Mouse (Mus musculus): ENCODE measurements around the gene Pde1a. TPM values are rescaled to one million over a fixed set of nuclear protein-coding genes. Genes with fewer than 3 reads are reported as not detected.

The Pde1a gene
- polyA plus RNA-seq, 1 experiment from 2014 or later, result 3.3 TPM

- Histone ChIP-seq H3K36me3 (ENCODE audit: control insufficient read depth, insufficient read depth) (no peaks in the 10 kb centered on the region), H3K4me1 (ENCODE audit: control insufficient read depth, low read depth, low read length) (no peaks in the 10 kb centered on the region), H3K4me2 (ENCODE audit: low read depth, low read length) (no peak overlapping the region), H3K27me3 (ENCODE audit: control insufficient read depth, insufficient read depth, low read depth, low read length) (no peaks in the 10 kb centered on the region), H3K27ac (ENCODE audit: low read length) (no peak overlapping the region), H3K9me3 (replicated peaks; ENCODE audit: control insufficient read depth, low read length) (no peaks in the 10 kb centered on the region), H3K4me3 (ENCODE audit: low read depth, low read length) (no peak overlapping the region), H3K9ac (ENCODE audit: low read depth, low read length) (no peak overlapping the region)
- ATAC-seq (ENCODE audit: low read depth), result no peak
- 47% methylated on average over 3 of the region's 3 CpGs for WGBS (ENCODE audit: insufficient replicate concordance)
These were observed 59.5 kb downstream of the Pde1a start for GRCm38 (mm10) chr2:80069745-80070144.

DNA sequence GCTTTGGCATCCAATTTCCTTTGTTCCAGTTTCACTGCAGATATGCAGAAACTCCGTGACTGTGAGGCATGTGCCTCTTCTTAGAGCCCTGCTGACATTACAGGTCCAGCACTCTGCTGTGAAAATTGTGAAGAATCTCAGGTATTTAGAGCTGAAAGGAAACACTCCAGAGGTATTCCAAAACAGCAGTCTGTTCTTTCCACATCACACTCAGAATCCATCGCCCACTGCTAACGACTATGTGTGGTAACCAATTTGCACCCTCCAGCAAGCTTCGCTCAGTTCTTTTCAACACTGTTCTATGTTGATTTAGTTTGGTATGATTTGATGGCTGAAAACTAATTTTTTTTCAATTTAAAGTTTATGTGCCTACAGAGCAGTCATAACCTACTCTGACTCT, 62.8 kb downstream of the Pde1a start:
- WGBS (ENCODE audit: insufficient replicate concordance), result 61% methylated on average over 4 of the region's 4 CpGs
- H3K4me2 ChIP-seq (ENCODE audit: low read depth, low read length), result no peak overlapping the region

GRCm38 (mm10) chr2:80056062-80056461, 73.2 kb downstream of the Pde1a start:
- no peak overlapping the region for H3K4me2 ChIP-seq (ENCODE audit: low read depth, low read length)
- no peaks in the 10 kb centered on the region for H3K36me3 ChIP-seq (ENCODE audit: control insufficient read depth, insufficient read depth)
- H3K9me3 ChIP-seq (replicated peaks; ENCODE audit: control insufficient read depth, low read length), result no peaks in the 10 kb centered on the region
- no peak overlapping the region for H3K9ac ChIP-seq (ENCODE audit: low read depth, low read length)
- H3K27me3 ChIP-seq (ENCODE audit: control insufficient read depth, insufficient read depth, low read depth, low read length), result no peaks in the 10 kb centered on the region
- no peak overlapping the region for H3K4me3 ChIP-seq (ENCODE audit: low read depth, low read length)
- H3K4me1 ChIP-seq (ENCODE audit: control insufficient read depth, low read depth, low read length), result no peaks in the 10 kb centered on the region
- ATAC-seq (ENCODE audit: low read depth), result no peak
- no peak overlapping the region for H3K27ac ChIP-seq (ENCODE audit: low read length)

More for the DNA sequence above, 62.8 kb downstream of the Pde1a start:
- Histone ChIP-seq H3K27ac (ENCODE audit: low read length) (no peak overlapping the region), H3K27me3 (ENCODE audit: control insufficient read depth, insufficient read depth, low read depth, low read length) (no peaks in the 10 kb centered on the region), H3K36me3 (ENCODE audit: control insufficient read depth, insufficient read depth) (no peaks in the 10 kb centered on the region), H3K4me3 (ENCODE audit: low read depth, low read length) (no peak overlapping the region), H3K4me1 (ENCODE audit: control insufficient read depth, low read depth, low read length) (no peaks in the 10 kb centered on the region), H3K9me3 (replicated peaks; ENCODE audit: control insufficient read depth, low read length) (no peaks in the 10 kb centered on the region), H3K9ac (ENCODE audit: low read depth, low read length) (no peak overlapping the region)
- ATAC-seq (ENCODE audit: low read depth), result no peak

GRCm38 (mm10) chr2:80054042-80054441, 75.2 kb downstream of the Pde1a start:
- Histone ChIP-seq H3K4me3 (ENCODE audit: low read depth, low read length) (no peak overlapping the region), H3K36me3 (ENCODE audit: control insufficient read depth, insufficient read depth) (no peaks in the 10 kb centered on the region), H3K27me3 (ENCODE audit: control insufficient read depth, insufficient read depth, low read depth, low read length) (no peaks in the 10 kb centered on the region), H3K9ac (ENCODE audit: low read depth, low read length) (no peak overlapping the region), H3K9me3 (replicated peaks; ENCODE audit: control insufficient read depth, low read length) (no peaks in the 10 kb centered on the region), H3K4me2 (ENCODE audit: low read depth, low read length) (no peak overlapping the region), H3K27ac (ENCODE audit: low read length) (no peak overlapping the region), H3K4me1 (ENCODE audit: control insufficient read depth, low read depth, low read length) (no peaks in the 10 kb centered on the region)
- ATAC-seq (ENCODE audit: low read depth), result no peak
- 48% methylated on average over 3 of the region's 3 CpGs for WGBS (ENCODE audit: insufficient replicate concordance)

DNA sequence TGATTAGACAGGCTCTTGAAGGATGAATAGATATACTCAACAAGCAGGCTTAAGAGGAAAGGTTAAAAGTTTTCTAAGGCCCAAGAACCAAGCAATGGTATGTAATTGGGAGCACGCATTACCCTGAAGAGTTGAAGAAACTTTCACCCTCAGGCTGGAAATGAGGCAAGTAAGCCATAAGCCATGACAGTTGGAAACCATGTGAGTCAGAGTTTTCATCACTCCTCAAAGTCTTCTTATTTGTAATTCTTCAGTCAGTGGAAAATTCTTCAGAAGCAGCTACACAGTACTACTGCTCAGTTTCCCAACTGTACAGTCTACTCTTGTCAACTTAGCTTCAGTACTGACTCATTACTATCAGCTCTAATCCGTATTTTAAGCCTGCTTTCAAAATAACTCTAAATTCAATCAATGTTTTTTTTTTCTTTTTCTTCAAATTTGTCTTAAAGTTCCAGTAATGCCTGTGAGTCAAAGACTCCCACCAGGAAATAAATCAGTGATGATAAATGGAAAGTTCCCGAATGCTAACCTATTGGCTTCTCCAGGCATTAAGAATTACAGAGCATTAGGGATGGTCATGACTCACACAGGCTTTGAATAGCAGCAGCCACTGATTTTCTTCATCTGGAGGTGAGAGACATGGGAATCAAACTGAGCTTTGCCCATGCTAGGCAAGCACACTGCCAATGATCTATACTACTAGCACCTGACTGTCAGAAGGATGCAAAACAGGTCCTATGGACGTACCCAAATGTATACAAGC, 82.3 kb downstream of the Pde1a start:
- Histone ChIP-seq H3K27ac (ENCODE audit: low read length) (no peak overlapping the region), H3K9ac (ENCODE audit: low read depth, low read length) (no peak overlapping the region), H3K36me3 (ENCODE audit: control insufficient read depth, insufficient read depth) (no peaks in the 10 kb centered on the region), H3K4me1 (ENCODE audit: control insufficient read depth, low read depth, low read length) (no peaks in the 10 kb centered on the region), H3K27me3 (ENCODE audit: control insufficient read depth, insufficient read depth, low read depth, low read length) (no peaks in the 10 kb centered on the region), H3K4me2 (ENCODE audit: low read depth, low read length) (no peak overlapping the region), H3K9me3 (replicated peaks; ENCODE audit: control insufficient read depth, low read length) (no peaks in the 10 kb centered on the region), H3K4me3 (ENCODE audit: low read depth, low read length) (no peak overlapping the region)
- 54% methylated on average over 4 of the region's 4 CpGs for WGBS (ENCODE audit: insufficient replicate concordance)
- ATAC-seq (ENCODE audit: low read depth), result no peak

DNA sequence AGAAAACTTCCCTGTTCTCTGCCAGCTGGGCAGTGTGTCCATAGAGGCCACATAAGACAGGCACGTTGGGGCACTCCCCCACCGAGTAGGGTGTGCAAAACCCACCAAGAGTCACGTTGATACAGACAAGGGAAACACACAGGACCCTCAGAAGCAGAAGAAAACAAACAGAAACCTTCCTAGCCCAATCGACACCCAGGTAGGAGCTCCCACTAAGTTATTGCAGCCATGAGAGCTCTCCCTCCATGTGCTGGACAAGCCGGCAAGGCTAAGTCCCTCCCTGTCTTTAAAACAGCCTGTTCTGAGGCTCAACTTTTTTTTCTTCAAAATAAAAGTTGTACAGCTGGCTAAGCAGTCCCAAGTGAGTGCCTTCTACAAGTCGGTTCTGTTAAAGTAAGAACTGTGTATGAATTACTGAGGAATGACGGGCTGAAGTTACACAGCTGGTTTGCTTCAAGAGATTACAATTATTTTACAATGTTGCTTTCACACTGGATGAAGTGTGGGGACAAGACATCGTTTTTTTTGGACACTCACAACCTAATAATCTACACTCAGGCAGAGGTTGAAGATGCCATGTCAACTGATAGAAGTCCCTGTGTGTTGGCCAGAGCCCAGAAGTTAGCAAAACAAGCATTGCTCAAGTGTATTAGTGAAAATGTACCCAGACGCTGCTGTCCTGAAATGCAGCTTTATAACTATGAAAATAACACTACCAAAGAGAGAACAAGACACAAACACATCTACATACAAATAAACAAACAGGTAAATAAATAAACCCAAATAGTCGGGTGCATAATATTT, 90.4 kb downstream of the Pde1a start:
- no peak overlapping the region for H3K9ac ChIP-seq (ENCODE audit: low read depth, low read length)
- H3K9me3 ChIP-seq (replicated peaks; ENCODE audit: control insufficient read depth, low read length), result no peaks in the 10 kb centered on the region
- ATAC-seq (ENCODE audit: low read depth), result no peak
- no peaks in the 10 kb centered on the region for H3K27me3 ChIP-seq (ENCODE audit: control insufficient read depth, insufficient read depth, low read depth, low read length)
- no peak overlapping the region for H3K4me3 ChIP-seq (ENCODE audit: low read depth, low read length)
- no peaks in the 10 kb centered on the region for H3K4me1 ChIP-seq (ENCODE audit: control insufficient read depth, low read depth, low read length)
- 43% methylated on average over 10 of the region's 10 CpGs for WGBS (ENCODE audit: insufficient replicate concordance)
- no peak overlapping the region for H3K27ac ChIP-seq (ENCODE audit: low read length)
- no peak overlapping the region for H3K4me2 ChIP-seq (ENCODE audit: low read depth, low read length)
- H3K36me3 ChIP-seq (ENCODE audit: control insufficient read depth, insufficient read depth), result no peaks in the 10 kb centered on the region

- Histone ChIP-seq H3K27ac (ENCODE audit: low read length) (no peak overlapping the region), H3K9me3 (replicated peaks; ENCODE audit: control insufficient read depth, low read length) (no peaks in the 10 kb centered on the region), H3K4me3 (ENCODE audit: low read depth, low read length) (peak overlapping the region; percentile 13; the same call in 1 of the 2 replicates), H3K4me1 (ENCODE audit: control insufficient read depth, low read depth, low read length) (no peaks in the 10 kb centered on the region), H3K9ac (ENCODE audit: low read depth, low read length) (no peak overlapping the region), H3K4me2 (ENCODE audit: low read depth, low read length) (no peak overlapping the region), H3K27me3 (ENCODE audit: control insufficient read depth, insufficient read depth, low read depth, low read length) (no peaks in the 10 kb centered on the region), H3K36me3 (ENCODE audit: control insufficient read depth, insufficient read depth) (no peaks in the 10 kb centered on the region)
- ATAC-seq (ENCODE audit: low read depth), result 0 out of 2 replicates have a peak, but pooled peaks have one; percentile 47
- 51% methylated on average over 5 of the region's 5 CpGs for WGBS (ENCODE audit: insufficient replicate concordance)
These were observed 91.3 kb downstream of the Pde1a start for GRCm38 (mm10) chr2:80037971-80038370.

- Histone ChIP-seq H3K4me2 (ENCODE audit: low read depth, low read length) (no peak overlapping the region), H3K9me3 (replicated peaks; ENCODE audit: control insufficient read depth, low read length) (no peaks in the 10 kb centered on the region), H3K9ac (ENCODE audit: low read depth, low read length) (no peak overlapping the region), H3K27me3 (ENCODE audit: control insufficient read depth, insufficient read depth, low read depth, low read length) (no peaks in the 10 kb centered on the region), H3K4me1 (ENCODE audit: control insufficient read depth, low read depth, low read length) (no peaks in the 10 kb centered on the region), H3K4me3 (ENCODE audit: low read depth, low read length) (no peak overlapping the region), H3K27ac (ENCODE audit: low read length) (no peak overlapping the region), H3K36me3 (ENCODE audit: control insufficient read depth, insufficient read depth) (no peaks in the 10 kb centered on the region)
- ATAC-seq (ENCODE audit: low read depth), result no peak
- WGBS (ENCODE audit: insufficient replicate concordance), result 55% methylated on average over 2 of the region's 2 CpGs
These were observed 100.2 kb downstream of the Pde1a start for GRCm38 (mm10) chr2:80029051-80029450.

DNA sequence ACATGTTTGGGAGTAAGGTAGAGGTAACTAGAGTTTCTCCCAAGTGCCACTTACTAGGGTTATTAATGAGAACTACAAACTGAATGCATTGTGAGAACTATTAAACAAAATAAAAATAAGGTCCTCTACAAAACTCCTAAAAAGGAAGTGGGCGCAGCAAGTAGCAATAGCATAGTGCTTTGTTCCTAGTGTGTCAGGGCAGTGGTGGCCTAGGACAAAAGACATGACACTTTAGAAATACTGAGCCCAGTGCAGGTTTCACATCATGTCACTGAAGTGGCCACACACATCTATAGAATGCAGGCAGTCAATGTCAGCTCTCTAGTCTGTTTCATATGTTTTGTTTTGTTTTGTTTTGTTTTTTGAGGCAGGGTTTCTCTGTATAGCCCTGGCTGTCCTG, 103.2 kb downstream of the Pde1a start:
- no peaks in the 10 kb centered on the region for H3K36me3 ChIP-seq (ENCODE audit: control insufficient read depth, insufficient read depth)
- no peaks in the 10 kb centered on the region for H3K27me3 ChIP-seq (ENCODE audit: control insufficient read depth, insufficient read depth, low read depth, low read length)
- no peak overlapping the region for H3K4me2 ChIP-seq (ENCODE audit: low read depth, low read length)
- H3K4me1 ChIP-seq (ENCODE audit: control insufficient read depth, low read depth, low read length), result no peaks in the 10 kb centered on the region
- no peak overlapping the region for H3K4me3 ChIP-seq (ENCODE audit: low read depth, low read length)
- no peak for ATAC-seq (ENCODE audit: low read depth)
- no peaks in the 10 kb centered on the region for H3K9me3 ChIP-seq (replicated peaks; ENCODE audit: control insufficient read depth, low read length)
- no peak overlapping the region for H3K27ac ChIP-seq (ENCODE audit: low read length)
- WGBS (ENCODE audit: insufficient replicate concordance), result 59% methylated on average over 1 of the region's 1 CpGs
- H3K9ac ChIP-seq (ENCODE audit: low read depth, low read length), result no peak overlapping the region

All from liver, embryonic 16.5 days (tissue).